Mouse (Mus musculus) adrenal gland, postnatal 36 days (tissue): ENCODE data around the gene Cpm. TPM values are rescaled to one million over a fixed set of nuclear protein-coding genes. Genes with fewer than 3 reads are reported as not detected.

Experiments used
- total RNA-seq, 2 experiments: library from RNA; stranded (reverse); gene quantifications; 2 replicates each; pipeline ENCODE4 v1.2.3; 2021

The Cpm gene
- total RNA-seq, 2 experiments from 2014 or later: 25.3 to 34.9 TPM

Other genes with a start within 250 kb of the Cpm start
- 10 to 100 TPM; 61.3 to 77.6 TPM for gene Cpsf6, start 249.5 kb upstream of the Cpm start, total RNA-seq
- gene Mdm2, start 81.3 kb downstream of the Cpm start, total RNA-seq: 10 to 100 TPM; 54.9 to 56.8 TPM
- 10 to 100 TPM; 15.1 to 15.6 TPM for gene Slc35e3, start 116.9 kb downstream of the Cpm start, total RNA-seq
- gene Nup107, start 163.2 kb downstream of the Cpm start, total RNA-seq: 10 to 100 TPM; 15.0 to 15.4 TPM
- gene Rap1b, start 216.5 kb downstream of the Cpm start, total RNA-seq: 100 to 1,000 TPM; 138 to 145 TPM